Mouse (Mus musculus) left cerebral cortex, adult 11 months (tissue): Measurements from ENCODE around the gene Itgb2.

Experiments used
- DNase-seq: peaks from one replicate; pipeline ENCODE4 v3.0.0; 2022; ENCODE audit warnings: low spot score

Itgb2 gene

GRCm38 (mm10) chr10:77516379-77516951 is 13.6 kb upstream of the Itgb2 start:
- DNase-seq, result no peak

DNA sequence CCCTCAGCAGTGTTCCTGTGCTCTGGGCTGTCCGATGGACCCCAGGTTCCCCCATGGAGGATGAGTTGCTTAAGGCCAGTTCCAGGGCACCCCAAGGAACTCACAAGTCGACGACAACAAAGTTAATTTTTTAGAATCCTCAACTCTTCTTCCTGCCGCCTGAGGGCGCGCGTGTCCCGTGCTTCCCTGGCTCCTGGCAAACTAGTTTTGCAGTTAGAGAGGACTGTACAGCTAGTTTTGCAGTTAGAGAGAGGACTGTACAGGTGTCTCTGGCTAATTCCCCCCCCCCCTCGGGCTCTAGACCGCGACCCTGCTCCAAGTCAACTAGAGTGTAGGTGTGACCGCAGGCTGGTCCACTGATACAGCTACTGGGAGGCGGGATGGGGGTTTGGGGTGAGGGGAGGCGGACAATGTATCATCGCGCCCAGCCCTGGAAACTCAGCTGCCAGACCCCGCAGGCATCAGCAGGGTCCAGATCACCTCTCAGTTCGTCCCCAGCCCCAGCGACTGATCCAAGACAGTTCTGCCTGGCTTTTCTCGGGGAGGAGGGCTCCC is 12.9 kb upstream of the Itgb2 start:
- no peak for DNase-seq

DNA sequence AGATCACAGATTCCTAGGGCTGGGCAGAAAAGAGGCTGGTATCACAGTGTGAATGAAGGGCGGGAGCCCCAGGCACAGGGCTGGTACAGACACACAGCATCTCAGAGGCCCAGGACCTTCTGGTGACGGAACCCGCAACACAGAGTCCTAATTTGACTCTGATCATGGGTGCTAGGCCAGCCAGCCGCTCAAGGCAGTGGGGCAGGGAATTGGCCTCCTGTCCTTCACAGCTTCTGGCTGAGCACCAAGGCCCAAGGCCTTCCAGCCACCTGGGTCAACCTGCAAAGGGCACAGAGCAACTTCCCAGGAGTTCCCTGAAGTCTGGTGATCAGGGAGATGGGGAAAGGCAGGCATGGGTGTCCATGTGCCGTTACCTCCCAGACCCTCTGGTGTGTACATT is 12.3 kb upstream of the Itgb2 start:
- DNase-seq, result no peak

- DNase-seq, result no peak
Observed at GRCm38 (mm10) chr10:77519191-77519590, 10.9 kb upstream of the Itgb2 start.

GRCm38 (mm10) chr10:77520497-77520896 is 9.6 kb upstream of the Itgb2 start:
- DNase-seq, result no peak

DNA sequence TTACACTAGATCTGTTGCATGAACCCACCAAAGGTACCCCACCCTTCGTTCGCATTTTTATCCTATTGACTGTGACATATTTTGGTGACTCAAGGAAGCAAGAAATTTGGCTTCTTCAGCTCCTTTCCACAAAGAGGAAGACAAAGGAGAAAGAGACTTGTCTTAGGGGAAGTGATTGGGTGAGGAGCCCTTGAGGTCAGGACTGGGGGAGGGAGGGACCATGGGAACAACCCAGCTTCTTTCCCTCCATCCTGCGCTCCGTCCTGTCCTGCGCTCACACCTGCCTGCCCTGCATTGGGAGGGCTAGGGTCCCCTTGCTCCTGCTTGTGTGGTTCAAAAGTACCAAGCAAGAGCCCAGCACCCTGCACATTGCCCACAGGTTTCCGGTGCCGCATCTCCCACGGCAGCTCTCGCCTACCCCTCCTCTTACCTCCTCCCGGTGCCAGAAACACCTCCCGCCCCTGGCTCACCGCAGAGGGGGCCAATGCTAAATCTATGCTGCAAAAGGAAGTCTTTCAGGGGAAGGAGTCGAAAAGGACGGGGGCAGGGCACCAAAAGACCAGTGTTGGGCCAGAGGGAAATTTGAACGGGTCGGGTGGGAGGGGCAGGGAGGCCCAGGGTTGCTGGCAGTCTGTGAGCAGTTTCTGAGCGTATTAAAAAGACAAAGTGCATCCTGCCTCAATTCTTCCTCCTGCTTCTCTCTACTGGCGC is 7.9 kb upstream of the Itgb2 start:
- DNase-seq, result no peak

DNA sequence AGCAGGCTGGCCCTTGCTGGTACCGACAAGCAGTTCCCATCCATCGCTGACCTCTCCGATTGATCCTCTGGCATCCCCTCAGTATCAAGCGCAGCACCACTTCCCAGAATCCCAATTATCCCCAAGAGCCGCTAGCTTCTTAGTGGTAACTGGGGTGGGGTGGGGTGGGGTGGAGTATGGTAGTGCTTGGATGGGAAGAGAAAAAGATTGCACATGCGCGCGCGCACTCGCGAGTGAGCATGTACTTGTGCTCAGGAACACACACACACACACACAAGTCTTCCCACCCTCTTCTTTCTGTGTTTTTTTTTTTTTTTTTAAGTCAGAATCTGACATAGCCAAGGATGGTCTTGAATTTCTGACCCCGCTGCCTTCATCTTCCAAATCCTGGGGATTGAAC is 7.3 kb upstream of the Itgb2 start:
- no peak for DNase-seq

DNA sequence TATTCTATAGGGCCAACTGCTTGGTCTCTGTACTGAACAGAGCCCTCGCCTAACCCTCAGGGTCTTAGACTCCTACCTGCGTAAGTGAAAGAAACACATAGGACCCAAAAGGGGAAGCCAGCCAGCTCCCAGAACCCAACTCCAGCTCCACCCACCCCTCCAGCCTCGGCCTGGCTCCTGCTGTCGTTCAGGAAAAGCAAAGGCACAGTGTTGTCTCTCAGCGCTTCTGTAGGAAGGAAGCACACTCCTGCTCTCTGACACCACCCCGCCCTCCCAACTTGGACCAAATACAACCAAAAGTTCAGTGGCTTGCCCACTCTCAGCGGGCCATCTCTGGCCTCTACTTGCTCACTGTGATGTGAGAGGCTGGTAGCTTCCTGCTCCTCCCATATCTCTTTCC is 6.7 kb upstream of the Itgb2 start:
- DNase-seq, result no peak

DNA sequence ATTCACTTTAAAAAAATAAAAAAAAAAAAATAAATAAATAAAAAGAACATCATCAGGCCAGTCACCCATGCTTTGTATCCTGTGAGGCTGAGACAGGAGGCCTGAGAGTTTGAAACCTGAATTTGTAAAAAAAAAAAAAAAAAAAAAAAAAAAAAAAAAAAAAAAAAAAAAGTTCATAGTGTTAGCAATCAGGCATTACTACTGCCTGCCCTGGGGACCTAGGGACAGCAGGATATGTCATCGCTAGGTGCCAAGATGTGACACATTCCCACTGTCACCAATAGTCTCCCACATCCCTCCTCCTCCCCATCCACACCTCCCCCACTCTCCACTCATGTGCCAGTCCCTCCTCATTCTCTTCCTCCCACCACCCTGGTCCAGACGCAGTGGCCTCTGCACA is 3.6 kb upstream of the Itgb2 start:
- no peak for DNase-seq

DNA sequence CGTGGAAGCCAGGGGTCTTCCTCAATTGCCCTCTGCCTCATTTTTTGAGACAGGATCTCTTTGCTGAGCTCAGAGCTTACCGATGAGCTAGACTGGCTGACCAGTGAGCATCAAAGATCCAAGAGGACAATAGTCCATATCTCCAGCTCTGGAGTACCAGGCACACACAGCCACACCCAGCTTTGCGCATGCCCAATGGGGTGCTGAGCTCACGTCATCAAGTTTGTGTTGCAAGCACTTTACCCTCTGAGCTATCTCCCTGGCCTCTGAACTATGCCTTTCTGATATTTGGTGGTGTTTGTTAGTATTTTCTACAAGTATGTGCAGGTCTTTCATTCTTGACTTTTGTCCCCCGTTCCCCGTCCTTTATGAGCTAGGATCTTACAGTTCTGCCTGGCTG is 1.4 kb upstream of the Itgb2 start:
- DNase-seq, result no peak

- DNase-seq, result no peak
Observed at GRCm38 (mm10) chr10:77531026-77532019, 1.3 kb downstream of the Itgb2 start.

DNA sequence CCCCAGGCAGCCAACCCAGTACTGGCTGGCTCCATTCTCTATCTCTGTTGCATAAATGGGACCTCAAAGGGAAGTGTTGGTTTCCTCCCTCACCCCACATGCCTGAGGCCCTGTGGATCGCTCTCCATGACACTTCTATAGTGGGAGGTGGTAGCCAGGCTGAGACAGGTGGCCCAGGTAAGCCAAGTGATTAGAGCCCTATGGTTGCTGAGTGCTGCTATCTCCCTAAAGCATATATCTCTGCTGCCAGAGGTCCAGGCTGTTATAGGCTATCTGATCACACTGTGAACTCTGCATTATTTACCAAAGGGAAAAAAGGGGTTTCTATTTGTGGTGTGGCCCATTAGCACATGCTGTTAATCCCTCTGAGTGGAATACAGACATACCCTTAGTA is 2.0 kb downstream of the Itgb2 start:
- DNase-seq, result no peak

GRCm38 (mm10) chr10:77536727-77537126 is 6.7 kb downstream of the Itgb2 start:
- DNase-seq, result no peak

- DNase-seq, result no peak
Observed at GRCm38 (mm10) chr10:77537215-77538209, 7.5 kb downstream of the Itgb2 start.

- no peak for DNase-seq
Observed at GRCm38 (mm10) chr10:77539320-77539945, 9.4 kb downstream of the Itgb2 start.

- DNase-seq, result no peak
Observed at GRCm38 (mm10) chr10:77540576-77541102, 10.6 kb downstream of the Itgb2 start.

- no peak for DNase-seq
Observed at GRCm38 (mm10) chr10:77541864-77542666, 12.0 kb downstream of the Itgb2 start.

DNA sequence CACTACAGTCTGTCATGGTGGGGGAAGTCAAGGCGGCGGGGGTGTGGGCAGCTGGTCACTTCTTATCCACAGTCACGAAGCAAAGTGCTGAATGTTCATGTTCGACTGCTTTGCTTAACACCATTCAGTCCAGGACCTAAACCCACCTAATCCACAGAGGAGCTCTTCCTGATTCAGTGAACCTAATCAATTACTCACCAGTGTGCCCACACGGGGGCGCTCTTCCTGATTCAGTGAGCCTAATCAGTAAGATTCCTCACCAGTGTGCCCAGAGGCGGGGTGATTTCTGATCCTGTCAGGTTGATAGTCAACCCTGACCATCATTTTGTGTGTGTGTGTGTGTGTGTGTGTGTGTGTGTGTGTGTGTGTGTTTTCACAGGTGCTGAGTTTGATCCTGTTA is 13.2 kb downstream of the Itgb2 start:
- DNase-seq, result no peak

- DNase-seq, result peak; percentile 44
Observed at GRCm38 (mm10) chr10:77544916-77545315, 14.9 kb downstream of the Itgb2 start.

- no peak for DNase-seq
Observed at GRCm38 (mm10) chr10:77548576-77548975, 18.5 kb downstream of the Itgb2 start.
